Mouse (Mus musculus): ENCODE results near the gene Tnfsf13.

Gene Tnfsf13

DNA sequence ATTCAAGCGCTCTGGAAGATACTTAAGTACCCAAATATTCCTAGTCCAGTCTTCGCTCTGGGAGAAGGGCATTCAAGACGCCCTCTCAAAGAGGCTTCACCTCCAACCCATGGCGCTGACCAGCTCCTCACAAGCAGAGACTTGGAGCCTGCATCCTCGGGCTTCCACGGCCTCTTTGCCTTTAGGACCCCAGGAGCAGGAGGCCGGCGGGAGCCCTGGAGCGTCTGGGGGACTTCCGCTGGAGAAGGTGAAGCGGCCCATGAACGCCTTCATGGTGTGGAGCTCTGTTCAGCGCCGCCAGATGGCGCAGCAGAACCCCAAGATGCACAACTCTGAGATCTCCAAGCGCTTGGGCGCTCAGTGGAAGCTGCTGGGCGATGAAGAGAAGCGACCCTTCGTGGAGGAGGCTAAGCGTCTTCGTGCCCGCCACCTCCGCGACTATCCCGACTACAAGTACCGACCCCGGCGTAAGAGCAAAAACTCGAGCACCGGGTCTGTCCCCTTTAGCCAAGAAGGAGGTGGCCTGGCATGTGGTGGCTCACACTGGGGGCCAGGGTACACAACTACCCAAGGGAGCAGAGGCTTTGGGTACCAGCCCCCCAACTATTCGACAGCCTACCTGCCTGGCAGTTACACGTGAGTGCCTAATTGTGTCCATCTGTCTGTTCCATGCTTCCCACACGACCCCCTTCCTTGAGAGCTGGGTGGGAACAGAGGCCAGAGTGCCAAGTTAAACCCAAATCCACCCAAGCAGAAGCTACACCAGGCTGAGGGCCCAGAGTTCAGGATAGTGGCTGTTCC, 30.1 kb downstream of the Tnfsf13 start, which contains the start of gene Sox15:
Gene Sox15, plus strand, starts transcription at position 51 of the 801 bp plus-strand sequence.
- peak; percentile 72 for DNase-seq (ENCODE audit: extremely low spot score, low read depth, low spot score)

GRCm38 (mm10) chr11:69654760-69655159, 30.8 kb downstream of the Tnfsf13 start:
- no peak for DNase-seq (ENCODE audit: extremely low spot score, low read depth, low spot score)

GRCm38 (mm10) chr11:69653399-69653798, 32.2 kb downstream of the Tnfsf13 start:
- DNase-seq (ENCODE audit: extremely low spot score, low read depth, low spot score), result no peak

DNA sequence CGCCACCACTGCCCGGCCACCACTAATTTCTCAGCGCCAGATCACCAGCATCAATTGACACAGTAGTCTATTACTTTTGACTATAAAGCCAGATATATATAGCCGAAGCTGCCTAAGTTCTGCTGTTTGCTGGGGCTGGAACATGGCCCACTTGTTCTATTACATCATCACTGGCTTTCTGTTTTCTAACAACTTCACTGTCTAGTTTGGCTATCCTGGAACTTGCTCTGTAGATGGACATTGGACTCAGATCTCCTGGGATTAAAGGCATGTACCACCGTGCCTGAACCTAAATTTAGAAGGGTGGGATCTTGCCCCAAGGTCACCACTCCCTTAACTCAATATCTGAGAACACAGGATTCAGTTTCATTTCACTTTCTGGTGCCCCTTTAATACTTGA, 39.7 kb downstream of the Tnfsf13 start:
- no peak for DNase-seq (ENCODE audit: extremely low spot score, low read depth, low spot score)

DNA sequence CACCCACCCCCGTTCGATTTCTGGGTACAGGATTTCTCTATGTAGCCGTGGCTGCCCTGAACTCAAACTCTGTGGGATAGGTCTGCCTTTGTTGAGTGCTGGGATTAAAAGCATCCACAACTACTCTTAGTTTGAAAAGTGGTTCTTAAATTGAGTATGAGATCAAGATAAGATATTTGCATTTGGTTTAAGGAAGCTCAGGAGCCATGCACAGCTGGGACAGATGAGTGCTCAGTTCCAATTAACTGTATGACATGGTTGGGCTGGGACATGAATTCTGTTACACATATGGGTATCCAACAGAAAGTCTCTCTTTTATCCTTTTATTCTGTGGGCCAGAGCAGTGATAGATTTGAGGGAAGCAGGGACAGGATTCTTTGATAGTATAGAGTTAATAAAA, 50.1 kb downstream of the Tnfsf13 start:
- no peak for DNase-seq (ENCODE audit: extremely low spot score, low read depth, low spot score)

DNA sequence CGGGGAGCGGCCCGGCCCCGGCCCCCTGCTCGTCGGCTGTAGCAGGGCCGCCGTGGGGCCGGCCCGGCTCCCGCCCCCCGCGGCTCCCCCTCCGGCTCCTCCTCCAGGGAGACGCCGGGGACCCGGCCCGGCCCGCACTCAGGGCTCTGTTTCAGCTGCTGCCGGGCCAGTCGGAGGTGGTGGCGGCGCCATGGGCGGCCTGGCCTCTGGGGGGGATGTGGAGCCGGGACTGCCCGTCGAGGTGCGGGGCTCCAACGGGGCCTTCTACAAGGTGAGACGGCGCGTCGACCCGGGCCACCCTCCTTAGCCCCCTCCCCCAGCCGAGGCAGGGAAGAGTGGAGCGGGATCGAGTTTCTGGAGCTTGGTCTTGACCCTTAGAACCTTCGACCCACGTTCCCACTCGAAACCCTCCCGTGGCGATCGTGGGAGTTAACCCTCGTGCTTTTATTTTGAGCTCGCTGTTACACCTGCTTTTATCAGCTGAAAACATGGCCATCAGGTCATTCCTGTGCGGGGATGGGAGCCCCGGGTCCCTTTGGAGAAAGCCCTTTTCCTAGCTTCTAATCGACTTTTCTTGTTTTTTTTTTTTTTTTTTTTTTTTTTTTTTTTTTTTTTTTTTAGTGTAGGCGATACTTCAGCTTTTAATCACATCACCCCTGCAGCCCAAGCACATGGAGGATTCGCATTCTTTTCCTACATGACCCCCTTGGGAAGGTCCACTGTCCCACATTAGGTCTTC, 52.3 kb downstream of the Tnfsf13 start:
- no peak for DNase-seq (ENCODE audit: extremely low spot score, low read depth, low spot score)
